Mouse (Mus musculus) bone marrow macrophage, adult 2 months (primary cell): ENCODE measurements around the gene Tmbim6.

ENCODE experiments used
- CTCF ChIP-seq: IDR thresholded peaks from 2 replicates; pipeline ENCODE4 v1.5.1; 2012; ENCODE audit warnings: low read depth, mild to moderate bottlenecking, low read length, moderate library complexity
- POLR2A ChIP-seq: IDR thresholded peaks from 2 replicates; pipeline ENCODE4 v1.6.1; 2012; ENCODE audit warnings: mild to moderate bottlenecking, low read depth, low read length, borderline replicate concordance

DNA sequence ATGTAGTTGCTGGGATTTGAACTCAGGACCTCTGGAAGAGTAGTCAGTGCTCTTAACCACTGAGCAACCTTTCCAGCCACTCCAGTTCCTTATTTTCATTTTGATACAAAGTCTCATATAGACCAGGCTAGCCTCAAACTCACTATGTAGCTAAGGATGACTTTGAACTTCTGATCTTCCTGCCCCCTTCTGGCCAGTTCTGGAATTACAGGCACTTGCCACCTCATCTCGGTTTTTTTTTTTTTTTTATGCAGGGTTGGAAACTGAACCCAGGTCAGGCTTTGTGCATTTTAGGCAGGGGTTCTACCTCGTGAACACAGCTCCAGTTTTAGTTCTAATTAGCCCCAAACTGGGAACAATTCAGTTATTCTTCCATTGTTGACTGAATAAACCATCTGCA, 23.1 kb downstream of the Tmbim6 start:
- TF ChIP-seq CTCF (no peak), POLR2A (no peak)
